23 mouse cellular contexts compared by ENCODE assay signal in the genomic region with DNA sequence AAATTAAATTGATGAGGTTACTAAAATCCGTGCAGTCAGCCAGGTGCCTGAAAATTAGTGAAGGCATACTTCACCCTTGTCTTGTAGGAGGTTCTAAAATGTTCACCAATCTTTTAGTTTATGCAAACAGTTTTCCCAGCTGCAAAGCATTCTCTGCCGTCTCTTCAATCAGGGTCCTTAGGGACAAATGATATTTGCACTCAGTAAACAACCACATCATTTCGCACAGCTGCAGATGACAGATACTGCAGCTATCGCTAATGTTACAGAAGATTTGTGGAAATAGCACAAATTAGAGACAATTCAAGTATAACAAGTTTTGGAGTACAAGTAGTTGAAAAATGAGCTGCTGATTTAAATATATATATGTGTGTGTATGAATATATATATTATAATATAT.
DNase-seq lines count a peak whose midpoint lies in the region; ATAC-seq and TF ChIP-seq lines count a peak whose summit lies in the region.
"Had no signal": no experiment of that assay in that cellular context is flagged by ENCODE, and none has a peak within 500 bp of the region (broad histone marks: within the 10 kb centered on the region; RNA-seq: fewer than 3 reads in every experiment).

No protein-coding gene starts in this region.

- H3K36me3 ChIP-seq in embryonic facial prominence, embryonic 14.5 days (ENCODE audit: control insufficient read depth, insufficient read depth, low read length): no peaks in the 10 kb centered on the region
- no peaks in the 10 kb centered on the region for H3K36me3 ChIP-seq in embryonic facial prominence, embryonic 10.5 days (replicated peaks)
- no peaks in the 10 kb centered on the region for H3K36me3 ChIP-seq in forebrain, postnatal 0 days (ENCODE audit: insufficient read depth)
- no peaks in the 10 kb centered on the region for H3K36me3 ChIP-seq in forebrain, embryonic 11.5 days (ENCODE audit: control insufficient read depth, insufficient read depth, low read length)
- no peaks in the 10 kb centered on the region for H3K36me3 ChIP-seq in midbrain, embryonic 14.5 days (ENCODE audit: control insufficient read depth, insufficient read depth, low read length)
- H3K36me3 ChIP-seq in midbrain, embryonic 13.5 days: no peaks in the 10 kb centered on the region
- H3K36me3 ChIP-seq: embryonic facial prominence, embryonic 13.5 days; forebrain, embryonic 10.5 days; hindbrain, embryonic 13.5 days had no signal

- TF ChIP-seq CTCF in forebrain, postnatal 0 days (IDR thresholded peaks at IDR 0.05; ENCODE audit: low read depth): no peak

- no peak overlapping the region for H3K4me2 ChIP-seq in embryonic facial prominence, embryonic 14.5 days (ENCODE audit: low read depth, low read length)
- no peak overlapping the region for H3K4me2 ChIP-seq in forebrain, postnatal 0 days (ENCODE audit: low read depth)
- no peak overlapping the region for H3K4me2 ChIP-seq in forebrain, embryonic 11.5 days (ENCODE audit: low read depth, low read length, severe bottlenecking)
- no peak overlapping the region for H3K4me2 ChIP-seq in midbrain, embryonic 14.5 days (ENCODE audit: low read length)
- no peak overlapping the region for H3K4me2 ChIP-seq in midbrain, embryonic 13.5 days (replicated peaks)
- H3K4me2 ChIP-seq: embryonic facial prominence, embryonic 13.5 days; heart, embryonic 11.5 days; hindbrain, embryonic 13.5 days had no signal

- ATAC-seq in embryonic facial prominence, embryonic 14.5 days (ENCODE audit: low read depth): no peak
- no peak; the same call in 1 of the 2 replicates for ATAC-seq in forebrain, postnatal 0 days
- no peak for ATAC-seq in forebrain, embryonic 11.5 days (replicated peaks; ENCODE audit: low FRiP score)
- ATAC-seq in midbrain, embryonic 14.5 days (ENCODE audit: low FRiP score, low TSS enrichment): no peak
- no peak for ATAC-seq in midbrain, embryonic 13.5 days
- ATAC-seq: activated CD4-positive, CD25-positive, alpha-beta regulatory T cell, adult 4 months; intestine, postnatal 0 days had no signal

- 59% methylated on average over 4 of the region's 4 CpGs for WGBS in embryonic facial prominence, embryonic 14.5 days
- WGBS in embryonic facial prominence, embryonic 10.5 days: 75% methylated on average over 4 of the region's 4 CpGs
- 77% methylated on average over 4 of the region's 4 CpGs for WGBS in forebrain, postnatal 0 days
- WGBS in forebrain, embryonic 11.5 days: 80% methylated on average over 4 of the region's 4 CpGs
- 71% methylated on average over 4 of the region's 4 CpGs for WGBS in midbrain, embryonic 14.5 days
- WGBS in midbrain, embryonic 13.5 days: 74% methylated on average over 4 of the region's 4 CpGs

- no peaks in the 10 kb centered on the region for H3K4me1 ChIP-seq in embryonic facial prominence, embryonic 14.5 days (ENCODE audit: control insufficient read depth, insufficient read depth, low read length)
- no peaks in the 10 kb centered on the region for H3K4me1 ChIP-seq in embryonic facial prominence, embryonic 10.5 days
- H3K4me1 ChIP-seq in forebrain, postnatal 0 days (ENCODE audit: insufficient read depth): no peaks in the 10 kb centered on the region
- no peaks in the 10 kb centered on the region for H3K4me1 ChIP-seq in forebrain, embryonic 11.5 days (replicated peaks; ENCODE audit: control insufficient read depth, insufficient read depth, low read length)
- no peaks in the 10 kb centered on the region for H3K4me1 ChIP-seq in midbrain, embryonic 14.5 days (ENCODE audit: control insufficient read depth, insufficient read depth, low read length)
- H3K4me1 ChIP-seq in midbrain, embryonic 13.5 days (replicated peaks): no peaks in the 10 kb centered on the region
- H3K4me1 ChIP-seq: embryonic facial prominence, embryonic 13.5 days; forebrain, embryonic 10.5 days; hindbrain, embryonic 13.5 days had no signal

- no peaks in the 10 kb centered on the region for H3K27me3 ChIP-seq in embryonic facial prominence, embryonic 14.5 days (replicated peaks; ENCODE audit: control insufficient read depth, insufficient read depth, low read length)
- no peaks in the 10 kb centered on the region for H3K27me3 ChIP-seq in embryonic facial prominence, embryonic 10.5 days (replicated peaks; ENCODE audit: low read depth, poor library complexity, severe bottlenecking)
- no peaks in the 10 kb centered on the region for H3K27me3 ChIP-seq in forebrain, postnatal 0 days (ENCODE audit: insufficient read depth, low read length)
- H3K27me3 ChIP-seq in forebrain, embryonic 11.5 days (ENCODE audit: control insufficient read depth, insufficient read depth, low read length): no peaks in the 10 kb centered on the region
- H3K27me3 ChIP-seq in midbrain, embryonic 14.5 days (ENCODE audit: control insufficient read depth, insufficient read depth, low read length): no peaks in the 10 kb centered on the region
- H3K27me3 ChIP-seq in midbrain, embryonic 13.5 days: no peaks in the 10 kb centered on the region
- H3K27me3 ChIP-seq: embryonic facial prominence, embryonic 13.5 days; hindbrain, embryonic 13.5 days had no signal

- H3K27ac ChIP-seq in embryonic facial prominence, embryonic 14.5 days (replicated peaks; ENCODE audit: low read depth, low read length): no peak overlapping the region
- H3K27ac ChIP-seq in embryonic facial prominence, embryonic 10.5 days (replicated peaks): no peak overlapping the region
- H3K27ac ChIP-seq in forebrain, postnatal 0 days (ENCODE audit: low read depth, low read length): no peak overlapping the region
- H3K27ac ChIP-seq in forebrain, embryonic 11.5 days (ENCODE audit: low read depth, low read length): no peak overlapping the region
- no peak overlapping the region for H3K27ac ChIP-seq in midbrain, embryonic 14.5 days (replicated peaks; ENCODE audit: low read depth, low read length)
- H3K27ac ChIP-seq in midbrain, embryonic 13.5 days: no peak overlapping the region
- H3K27ac ChIP-seq: embryonic facial prominence, embryonic 13.5 days; forebrain, embryonic 10.5 days; hindbrain, embryonic 13.5 days had no signal

- no peaks in the 10 kb centered on the region for H3K9me3 ChIP-seq in embryonic facial prominence, embryonic 14.5 days (ENCODE audit: control insufficient read depth, low read length)
- no peaks in the 10 kb centered on the region for H3K9me3 ChIP-seq in embryonic facial prominence, embryonic 10.5 days
- H3K9me3 ChIP-seq in forebrain, postnatal 0 days (ENCODE audit: low read length): no peaks in the 10 kb centered on the region
- H3K9me3 ChIP-seq in forebrain, embryonic 11.5 days (ENCODE audit: control insufficient read depth, low read length): no peaks in the 10 kb centered on the region
- H3K9me3 ChIP-seq in midbrain, embryonic 14.5 days (ENCODE audit: control insufficient read depth, low read length): no peaks in the 10 kb centered on the region
- H3K9me3 ChIP-seq in midbrain, embryonic 13.5 days: no peaks in the 10 kb centered on the region
- H3K9me3 ChIP-seq: embryonic facial prominence, embryonic 13.5 days; forebrain, embryonic 10.5 days; hindbrain, embryonic 13.5 days had no signal

- H3K9ac ChIP-seq in embryonic facial prominence, embryonic 14.5 days (ENCODE audit: low read depth, low read length): no peak overlapping the region
- no peak overlapping the region for H3K9ac ChIP-seq in forebrain, postnatal 0 days
- H3K9ac ChIP-seq in forebrain, embryonic 11.5 days (ENCODE audit: low read length): no peak overlapping the region
- no peak overlapping the region for H3K9ac ChIP-seq in midbrain, embryonic 14.5 days (replicated peaks; ENCODE audit: low read length)
- H3K9ac ChIP-seq in midbrain, embryonic 13.5 days (replicated peaks): no peak overlapping the region
- H3K9ac ChIP-seq: embryonic facial prominence, embryonic 13.5 days; hindbrain, embryonic 13.5 days had no signal

- DNase-seq in embryonic facial prominence, embryonic 14.5 days (ENCODE audit: low spot score): peak; percentile 2
- DNase-seq in embryonic facial prominence, embryonic 10.5 days (ENCODE audit: low spot score): no peak
- DNase-seq in forebrain, postnatal 0 days: peak; percentile 1
- DNase-seq in forebrain, embryonic 11.5 days (ENCODE audit: low spot score): no peak
- peak; percentile 11 for DNase-seq in midbrain, embryonic 14.5 days
- peak; percentile 1 for DNase-seq in brain, adult 2 months (ENCODE audit: low read depth, low spot score)
- no peak for DNase-seq in gastrocnemius, postnatal 4 days (ENCODE audit: low spot score in 2 of 2)
- DNase-seq: adrenal gland, adult 8-10 months; adrenal gland, postnatal 25 days; cerebellum, adult 11 months; cerebellum, adult 2 months; cerebellum, adult 9-11 months; cerebellum, postnatal 25 days; gastrocnemius, postnatal 10 days; gastrocnemius, postnatal 36 days; heart, adult 11 months had no signal

- H3K4me3 ChIP-seq in embryonic facial prominence, embryonic 14.5 days (ENCODE audit: low read depth, low read length): no peak overlapping the region
- H3K4me3 ChIP-seq in embryonic facial prominence, embryonic 10.5 days: no peak overlapping the region
- H3K4me3 ChIP-seq in forebrain, postnatal 0 days (ENCODE audit: low read depth, low read length): no peak overlapping the region
- no peak overlapping the region for H3K4me3 ChIP-seq in forebrain, embryonic 11.5 days (ENCODE audit: low read depth, low read length)
- no peak overlapping the region for H3K4me3 ChIP-seq in midbrain, embryonic 14.5 days (replicated peaks; ENCODE audit: low read depth, low read length)
- H3K4me3 ChIP-seq in midbrain, embryonic 13.5 days (replicated peaks): no peak overlapping the region
- H3K4me3 ChIP-seq: embryonic facial prominence, embryonic 13.5 days; forebrain, embryonic 10.5 days; hindbrain, embryonic 13.5 days had no signal

Comparison
In these comparisons a context has a peak if more than half of its experiments do, and no peak if none do; other contexts are left out.
1. DNase-seq: peak in embryonic facial prominence, embryonic 14.5 days (single experiment), forebrain, postnatal 0 days (single experiment), midbrain, embryonic 14.5 days (single experiment) and brain, adult 2 months (single experiment); none in embryonic facial prominence, embryonic 10.5 days (single experiment), forebrain, embryonic 11.5 days (single experiment) and gastrocnemius, postnatal 4 days (0 of 2).